17 mouse cellular contexts compared by ENCODE assay signal in the genomic region with DNA sequence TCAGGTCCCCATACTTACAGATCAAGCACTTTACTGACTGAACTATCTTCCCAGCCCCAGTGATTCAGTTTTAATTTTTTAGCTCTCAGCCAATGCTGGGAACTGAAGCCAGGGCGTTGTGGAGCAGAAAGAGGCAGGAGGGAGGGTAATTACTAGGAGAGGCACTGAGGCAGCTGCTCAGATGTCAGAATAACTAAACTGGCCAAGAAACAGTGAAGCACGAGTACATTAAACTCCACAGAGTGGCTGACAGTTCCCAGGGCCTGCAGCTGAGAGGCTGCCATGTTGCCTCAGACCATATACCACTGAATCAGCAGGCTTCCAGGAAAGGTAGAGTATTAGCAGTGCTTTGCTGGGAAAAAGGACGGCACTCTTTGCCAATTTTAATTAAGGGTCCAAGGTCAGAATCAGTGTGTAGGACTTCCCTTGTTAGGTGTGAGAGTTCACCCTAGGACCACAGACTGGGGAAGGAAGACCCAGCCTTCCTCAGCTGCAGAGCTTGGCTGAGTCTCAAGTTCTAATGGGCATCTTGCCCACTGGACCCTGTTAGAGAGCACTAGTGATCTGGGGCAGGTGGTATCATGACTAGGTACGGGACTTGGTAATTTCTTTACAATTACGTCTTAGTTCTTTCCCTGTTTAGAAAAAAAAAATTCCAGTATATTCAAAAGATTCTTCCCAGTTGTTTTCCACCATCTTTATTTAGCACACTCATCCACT. TPM values are rescaled to one million over a fixed set of nuclear protein-coding genes. Genes with fewer than 3 reads are reported as not detected.
DNase-seq lines count a peak whose midpoint lies in the region; ATAC-seq lines count a peak whose summit lies in the region.
"Had no signal": no experiment of that assay in that cellular context is flagged by ENCODE, and none has a peak within 500 bp of the region (broad histone marks: within the 10 kb centered on the region; RNA-seq: fewer than 3 reads in every experiment).

No protein-coding gene starts in this region.

- H3K9ac ChIP-seq in liver, embryonic 15.5 days, result no peak overlapping the region
- H3K9ac ChIP-seq in hindbrain, embryonic 13.5 days, result no peak overlapping the region
- H3K9ac ChIP-seq: heart, embryonic 12.5 days; hindbrain, embryonic 15.5 days had no signal

- no peak overlapping the region for H3K4me2 ChIP-seq in liver, embryonic 15.5 days
- H3K4me2 ChIP-seq in hindbrain, embryonic 13.5 days, result no peak overlapping the region
- H3K4me2 ChIP-seq: heart, embryonic 12.5 days; hindbrain, embryonic 15.5 days had no signal

- H3K36me3 ChIP-seq in liver, embryonic 15.5 days (replicated peaks), result no peaks in the 10 kb centered on the region
- H3K36me3 ChIP-seq in hindbrain, embryonic 13.5 days, result no peaks in the 10 kb centered on the region
- H3K36me3 ChIP-seq: embryonic facial prominence, embryonic 10.5 days; heart, embryonic 12.5 days; hindbrain, embryonic 15.5 days had no signal

- WGBS in liver, embryonic 15.5 days (ENCODE audit: insufficient replicate concordance), result 72% methylated on average over 5 of the region's 5 CpGs
- 77% methylated on average over 5 of the region's 5 CpGs for WGBS in hindbrain, embryonic 13.5 days

- ATAC-seq in liver, embryonic 15.5 days (ENCODE audit: insufficient read depth), result no peak
- no peak for ATAC-seq in hindbrain, embryonic 13.5 days (ENCODE audit: low FRiP score)
- ATAC-seq: midbrain, embryonic 16.5 days had no signal

- peaks cover 62% of the 10 kb centered on the region for H3K4me1 ChIP-seq in liver, embryonic 15.5 days (replicated peaks)
- 0 out of 2 replicates have a peak, but pooled peaks cover 4% of the 10 kb centered on the region for H3K4me1 ChIP-seq in hindbrain, embryonic 13.5 days (replicated peaks)

- no peak overlapping the region for H3K4me3 ChIP-seq in liver, embryonic 15.5 days (replicated peaks)
- H3K4me3 ChIP-seq in hindbrain, embryonic 13.5 days, result no peak overlapping the region
- H3K4me3 ChIP-seq: embryonic facial prominence, embryonic 10.5 days; heart, embryonic 12.5 days; hindbrain, embryonic 15.5 days had no signal

- H3K27me3 ChIP-seq in liver, embryonic 15.5 days, result no peaks in the 10 kb centered on the region
- H3K27me3 ChIP-seq in hindbrain, embryonic 13.5 days, result no peaks in the 10 kb centered on the region
- H3K27me3 ChIP-seq: heart, embryonic 12.5 days; hindbrain, embryonic 15.5 days had no signal

- H3K27ac ChIP-seq in liver, embryonic 15.5 days (replicated peaks), result 0 out of 2 replicates have a peak overlapping the region, but pooled peaks have one; percentile 4
- no peak overlapping the region for H3K27ac ChIP-seq in hindbrain, embryonic 13.5 days
- H3K27ac ChIP-seq: embryonic facial prominence, embryonic 10.5 days; hindbrain, embryonic 15.5 days had no signal

- peak; percentile 34 to 48 for DNase-seq in cerebellum, postnatal 14 days
- no peak for DNase-seq in cerebellum, postnatal 4 days (ENCODE audit: low spot score in 2 of 2)
- peak; percentile 39 for DNase-seq in kidney, postnatal 14 days
- no peak for DNase-seq in kidney, adult 9 months
- DNase-seq in brain, adult 2 months (ENCODE audit: low read depth, low spot score), result peak; percentile 24
- no peak for DNase-seq in layer of hippocampus, adult 8-10 months (ENCODE audit: low spot score in 2 of 2)
- DNase-seq: cerebellum, adult 11 months; cerebellum, postnatal 36 days; kidney, adult 11 months; lung, adult 2 months; spleen, adult 18-20 months had no signal

- H3K9me3 ChIP-seq in liver, embryonic 15.5 days (replicated peaks), result no peaks in the 10 kb centered on the region
- no peaks in the 10 kb centered on the region for H3K9me3 ChIP-seq in hindbrain, embryonic 13.5 days
- H3K9me3 ChIP-seq: embryonic facial prominence, embryonic 10.5 days; heart, embryonic 12.5 days; hindbrain, embryonic 15.5 days had no signal

RNA-seq across cellular contexts. Expression of a gene that starts 11.8 kb away (rescaled TPM):
- 25.0 and 26.9 TPM in 2 replicates for polyA plus RNA-seq in liver, embryonic 15.5 days (2015; fragmentation: Nextera tagmentation; extraction: Ambion mirVana)
- polyA plus RNA-seq in hindbrain, embryonic 13.5 days (2015; fragmentation: Nextera tagmentation; extraction: Ambion mirVana), result 16.6 and 18.3 TPM in 2 replicates
- total RNA-seq in layer of hippocampus, adult 8-10 months (2022), result 10 to 100 TPM; 22.7 to 32.0 (median 24.3) TPM

RNA-seq across cellular contexts. Expression of a gene that starts 28.3 kb away (rescaled TPM):
- polyA plus RNA-seq in liver, embryonic 15.5 days (2015; fragmentation: Nextera tagmentation; extraction: Ambion mirVana), result 1.3 and 1.6 TPM in 2 replicates
- 9.1 and 10.3 TPM in 2 replicates for polyA plus RNA-seq in hindbrain, embryonic 13.5 days (2015; fragmentation: Nextera tagmentation; extraction: Ambion mirVana)
- 1 to 10 TPM; 1.6 to 2.8 (median 2.3) TPM for total RNA-seq in layer of hippocampus, adult 8-10 months (2022)

Comparison
In these comparisons a context has a peak if more than half of its experiments do, and no peak if none do; other contexts are left out.
1. DNase-seq: peak in cerebellum, postnatal 14 days (2 of 2), kidney, postnatal 14 days (single experiment) and brain, adult 2 months (single experiment); none in cerebellum, postnatal 4 days (0 of 2), kidney, adult 9 months (single experiment) and layer of hippocampus, adult 8-10 months (0 of 2).